Mouse (Mus musculus): ENCODE data around the gene Ppp1r21.

GRCm38 (mm10) chr17:88484539-88484938, 45.4 kb upstream of the Ppp1r21 start:
- TF ChIP-seq CTCF (IDR thresholded peaks at IDR 0.05; ENCODE audit: insufficient read depth, low read depth, low read length), result no peak
- TF ChIP-seq POLR2A (IDR thresholded peaks at IDR 0.05; ENCODE audit: insufficient read depth, low read depth, low read length), result no peak
